Mouse (Mus musculus) liver, embryonic 11.5 days (tissue): ENCODE results near the gene Cotl1. TPM values are rescaled to one million over a fixed set of nuclear protein-coding genes. Genes with fewer than 3 reads are reported as not detected.
A peak's percentile ranks its signal among the peaks of the same experiment; 100 is the strongest.

Source experiments
- ATAC-seq: fragments of 200-750 bp; cut with Nextera tagmentation; replicated peaks from 2 replicates; pipeline ENCODE4 v1.8.0; 2017; ENCODE audit warnings: moderate number of reproducible peaks, mild to moderate bottlenecking, moderate TSS enrichment, moderate library complexity; ENCODE audit not compliant: low FRiP score
- DNase-seq: peaks from one replicate; pipeline ENCODE4 v3.0.0-alpha.2; 2017; ENCODE audit warnings: low spot score
- H3K27ac ChIP-seq: fragments of 300-500 bp; sonication (generic); 2 replicates; pipeline ENCODE4 v1.5.1; 2014; ENCODE audit warnings: mild to moderate bottlenecking, low read depth, low read length, control low read depth
- H3K27me3 ChIP-seq: fragments of 300-500 bp; sonication (generic); replicated peaks from 2 replicates; pipeline ENCODE4 v1.6.1; 2014; ENCODE audit warnings: low read length, mixed read lengths; ENCODE audit not compliant: control insufficient read depth, insufficient read depth
- H3K36me3 ChIP-seq: fragments of 300-500 bp; sonication (generic); 2 replicates; pipeline ENCODE4 v1.6.1; 2014; ENCODE audit warnings: mild to moderate bottlenecking, low read length, moderate library complexity, mixed read lengths; ENCODE audit not compliant: control insufficient read depth, insufficient read depth
- H3K4me1 ChIP-seq: fragments of 300-500 bp; sonication (generic); replicated peaks from 2 replicates; pipeline ENCODE4 v1.6.1; 2014; ENCODE audit warnings: low read length, mixed read lengths; ENCODE audit not compliant: control insufficient read depth, insufficient read depth
- H3K4me2 ChIP-seq: fragments of 300-500 bp; sonication (generic); 2 replicates; pipeline ENCODE4 v1.6.1; 2014; ENCODE audit warnings: mild to moderate bottlenecking, control low read depth, moderate library complexity
- H3K4me3 ChIP-seq: fragments of 300-500 bp; sonication (generic); 2 replicates; pipeline ENCODE4 v1.5.1; 2014; ENCODE audit warnings: low read depth, low read length, control low read depth
- H3K9ac ChIP-seq: fragments of 300-500 bp; sonication (generic); 2 replicates; pipeline ENCODE4 v1.6.1; 2014; ENCODE audit warnings: low read depth, low read length, control low read depth
- H3K9me3 ChIP-seq: fragments of 300-500 bp; sonication (generic); 2 replicates; pipeline ENCODE4 v1.6.1; 2016; ENCODE audit warnings: low read length, inconsistent platforms, mixed read lengths; ENCODE audit not compliant: control insufficient read depth
- WGBS: fragments of 180-500 bp; shearing (Covaris S2); extraction: QIAGEN DNeasy Blood & Tissue Kit; methylation state at CpG from one replicate; pipeline ENCODE4 v1.1.7; 2014; 5-methylcytosine and 5-hydroxymethylcytosine counted together
- polyA plus RNA-seq: library from polyadenylated mRNA; unstranded; fragments of >200 nt; fragmentation: Nextera tagmentation; extraction: Ambion mirVana; gene quantifications from 2 replicates; pipeline ENCODE4 v1.2.1, GENCODE M21; 2014

The Cotl1 gene
- polyA plus RNA-seq, 1 experiment from 2014 or later, result 132 TPM

DNA sequence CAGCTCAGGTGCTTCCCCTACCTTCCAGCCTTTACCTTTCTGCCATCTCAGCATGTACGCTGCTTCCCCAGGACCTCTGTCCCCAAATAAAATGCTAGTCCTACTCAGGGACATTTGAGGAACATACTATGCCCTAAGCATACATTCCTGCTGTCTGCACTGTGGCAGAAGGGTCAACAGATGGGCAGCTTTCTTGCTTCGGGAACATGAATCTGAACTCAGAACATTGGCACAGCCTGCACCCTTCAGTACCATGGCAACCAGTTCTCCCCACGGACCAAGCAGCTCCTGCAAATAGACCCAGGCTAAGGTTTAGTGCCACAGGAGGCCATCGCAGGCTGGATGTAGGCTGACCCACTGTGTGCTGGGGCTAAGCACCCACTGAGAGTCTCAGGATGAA, 3.5 kb downstream of the Cotl1 start:
- ATAC-seq (no peak), DNase-seq (no peak)
- Histone ChIP-seq H3K27me3 (no peaks in the 10 kb centered on the region; the same call in 1 of the 2 replicates), H3K4me3 (no peak overlapping the region), H3K4me2 (no peak overlapping the region), H3K4me1 (peaks cover 69% of the 10 kb centered on the region), H3K36me3 (peaks cover 3% of the 10 kb centered on the region), H3K9ac (no peak overlapping the region), H3K27ac (0 out of 2 replicates have a peak overlapping the region, but pooled peaks have one; percentile 34), H3K9me3 (no peaks in the 10 kb centered on the region)
- WGBS, result 84% methylated on average over 4 of the region's 4 CpGs

DNA sequence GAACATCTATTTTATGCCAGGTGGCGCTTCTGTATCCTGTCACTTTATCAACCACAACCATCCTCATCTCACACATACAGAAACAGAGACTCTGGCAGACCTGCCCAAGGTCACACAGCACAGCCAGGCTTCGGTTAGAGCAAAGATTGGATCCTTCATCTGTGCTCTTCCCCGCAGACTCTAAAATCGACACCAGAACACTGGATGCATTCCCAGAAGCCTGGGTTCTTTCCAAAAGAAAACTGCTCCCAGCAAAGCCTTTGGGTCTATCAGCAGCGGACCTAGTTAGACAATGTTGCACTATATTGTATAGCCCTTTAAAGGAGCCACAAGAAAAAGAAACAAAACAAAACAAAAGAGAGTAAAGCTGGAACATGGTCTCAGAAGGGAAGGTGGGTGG, 5.1 kb downstream of the Cotl1 start:
- Histone ChIP-seq H3K4me2 (no peak overlapping the region), H3K4me3 (no peak overlapping the region), H3K9ac (no peak overlapping the region), H3K27me3 (no peaks in the 10 kb centered on the region; the same call in 1 of the 2 replicates), H3K4me1 (peaks cover 76% of the 10 kb centered on the region), H3K9me3 (no peaks in the 10 kb centered on the region), H3K27ac (no peak overlapping the region), H3K36me3 (peaks cover 3% of the 10 kb centered on the region)
- ATAC-seq (no peak), DNase-seq (no peak)
- WGBS, result 80% methylated on average over 5 of the region's 5 CpGs

DNA sequence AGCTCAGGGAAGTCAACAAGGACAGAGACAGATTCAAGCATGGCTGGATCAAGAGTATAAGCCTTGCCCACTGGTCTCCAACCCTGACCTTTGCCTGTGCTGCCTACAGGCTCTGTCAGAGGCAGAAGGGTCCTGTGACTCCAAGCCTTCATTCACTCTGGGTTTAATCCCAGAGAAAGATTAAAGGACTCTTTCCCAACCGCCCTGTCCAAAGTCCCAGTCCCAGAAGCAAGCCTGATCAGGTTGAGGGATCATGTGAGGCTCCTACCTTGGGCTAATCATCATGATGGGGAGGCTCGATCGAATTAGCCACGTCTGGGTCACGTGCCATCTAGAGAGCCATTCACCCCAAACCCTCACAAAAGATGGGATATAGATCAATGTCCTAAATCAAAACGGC, 5.7 kb downstream of the Cotl1 start:
- Histone ChIP-seq H3K27ac (no peak overlapping the region; the same call in 1 of the 2 replicates), H3K27me3 (no peaks in the 10 kb centered on the region; the same call in 1 of the 2 replicates), H3K36me3 (peaks cover 3% of the 10 kb centered on the region), H3K9me3 (no peaks in the 10 kb centered on the region), H3K4me2 (no peak overlapping the region), H3K9ac (no peak overlapping the region), H3K4me3 (no peak overlapping the region), H3K4me1 (peaks cover 80% of the 10 kb centered on the region)
- 84% methylated on average over 6 of the region's 6 CpGs for WGBS
- ATAC-seq, result no peak
- DNase-seq, result no peak

DNA sequence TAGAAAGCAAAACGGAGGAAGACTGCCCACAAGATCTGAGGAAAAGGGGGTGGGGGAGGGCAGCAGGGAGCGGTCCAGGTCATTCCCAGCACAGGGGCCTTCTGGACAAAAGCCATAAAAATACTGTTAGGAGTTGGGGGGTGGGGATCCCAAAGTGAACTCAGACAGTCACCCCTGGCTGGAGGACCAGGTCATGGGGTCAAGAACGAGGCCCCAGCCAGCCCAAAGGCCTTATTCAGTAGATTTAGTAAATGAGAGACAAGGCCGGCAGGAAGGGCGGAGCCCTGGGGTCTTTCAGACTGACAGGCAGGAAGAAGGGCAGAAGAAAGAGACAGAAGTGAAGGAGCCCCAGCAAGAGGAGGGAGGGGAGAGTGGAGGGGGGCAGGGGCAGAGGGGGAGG, 7.4 kb downstream of the Cotl1 start:
- Histone ChIP-seq H3K4me2 (peak overlapping the region; percentile 42), H3K4me1 (peaks cover 81% of the 10 kb centered on the region), H3K4me3 (no peak overlapping the region), H3K36me3 (peaks cover 3% of the 10 kb centered on the region), H3K9me3 (no peaks in the 10 kb centered on the region), H3K27me3 (no peaks in the 10 kb centered on the region; the same call in 1 of the 2 replicates), H3K9ac (0 out of 2 replicates have a peak overlapping the region, but pooled peaks have one; percentile 28), H3K27ac (peak overlapping the region; percentile 49; the same call in 1 of the 2 replicates)
- WGBS, result 24% methylated on average over 5 of the region's 5 CpGs
- ATAC-seq (no peak), DNase-seq (no peak)

DNA sequence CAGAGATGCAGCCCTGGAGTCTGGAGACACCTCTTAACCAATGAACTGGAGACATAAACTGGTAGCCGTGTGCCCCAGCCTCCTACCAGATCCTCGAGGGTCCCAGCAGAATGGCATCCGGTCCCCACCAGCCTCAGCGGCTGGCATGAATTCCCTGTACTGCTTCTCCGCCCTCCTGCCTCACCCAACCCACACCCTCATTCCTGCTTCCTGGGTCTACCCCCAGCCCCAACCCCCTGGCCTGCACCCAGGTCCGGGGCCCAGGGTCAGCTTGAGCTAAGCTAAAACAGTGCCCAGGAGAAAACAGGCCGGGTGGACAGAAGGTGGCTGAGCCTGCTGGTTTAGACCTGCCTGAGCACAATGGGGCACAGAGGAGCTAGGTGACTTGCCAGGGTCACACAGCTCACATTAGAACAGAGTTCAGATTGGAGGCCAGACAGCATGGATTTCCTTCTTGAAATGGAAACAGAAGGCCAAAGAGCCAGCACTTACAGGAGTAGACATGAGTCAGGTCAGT, 8.2 kb downstream of the Cotl1 start:
- Histone ChIP-seq H3K4me1 (peaks cover 81% of the 10 kb centered on the region), H3K9ac (no peak overlapping the region), H3K4me2 (peak overlapping the region; percentile 42), H3K4me3 (no peak overlapping the region), H3K9me3 (no peaks in the 10 kb centered on the region), H3K27ac (peak overlapping the region; percentile 49), H3K36me3 (peaks cover 3% of the 10 kb centered on the region), H3K27me3 (no peaks in the 10 kb centered on the region; the same call in 1 of the 2 replicates)
- 67% methylated on average over 7 of the region's 7 CpGs for WGBS
- no peak for ATAC-seq
- no peak for DNase-seq

DNA sequence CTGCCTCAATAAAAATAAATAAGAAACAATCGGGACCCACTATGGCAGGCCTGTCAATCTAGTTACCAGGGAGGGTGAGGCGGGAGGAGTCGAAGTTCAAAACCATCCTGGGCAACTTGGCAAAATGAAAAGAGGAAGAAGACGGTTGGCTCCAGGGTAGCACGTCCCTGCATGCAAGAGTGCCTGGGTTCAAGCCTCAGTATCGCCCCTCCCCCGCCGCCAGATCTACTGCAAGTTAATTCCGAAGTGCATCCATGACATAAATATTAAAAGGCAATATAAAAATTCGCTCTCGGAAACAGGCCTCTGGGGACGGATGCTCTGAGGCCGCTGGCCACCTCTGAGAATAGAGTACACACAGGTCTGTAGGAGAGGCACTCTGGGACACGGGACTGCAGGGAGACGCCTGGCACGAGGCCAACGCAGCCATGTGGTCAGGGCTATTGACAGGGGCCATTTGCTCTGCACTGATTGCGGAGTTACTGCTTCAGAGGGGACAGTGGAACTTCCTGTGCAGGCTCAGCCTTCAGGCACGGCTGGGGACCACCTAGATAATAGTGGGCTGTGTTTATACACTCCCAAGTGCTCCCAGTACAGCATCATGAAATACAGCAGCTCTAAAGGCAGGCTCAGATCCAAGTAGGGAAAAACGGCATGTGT, 8.9 kb downstream of the Cotl1 start:
- Histone ChIP-seq H3K27ac (peak overlapping the region; percentile 49), H3K4me2 (peak overlapping the region; percentile 19), H3K9ac (no peak overlapping the region), H3K27me3 (no peaks in the 10 kb centered on the region), H3K9me3 (no peaks in the 10 kb centered on the region), H3K36me3 (peaks cover 3% of the 10 kb centered on the region), H3K4me3 (no peak overlapping the region), H3K4me1 (peaks cover 84% of the 10 kb centered on the region)
- 45% methylated on average over 20 of the region's 20 CpGs for WGBS
- ATAC-seq (peak; percentile 37), DNase-seq (peak; percentile 58)

DNA sequence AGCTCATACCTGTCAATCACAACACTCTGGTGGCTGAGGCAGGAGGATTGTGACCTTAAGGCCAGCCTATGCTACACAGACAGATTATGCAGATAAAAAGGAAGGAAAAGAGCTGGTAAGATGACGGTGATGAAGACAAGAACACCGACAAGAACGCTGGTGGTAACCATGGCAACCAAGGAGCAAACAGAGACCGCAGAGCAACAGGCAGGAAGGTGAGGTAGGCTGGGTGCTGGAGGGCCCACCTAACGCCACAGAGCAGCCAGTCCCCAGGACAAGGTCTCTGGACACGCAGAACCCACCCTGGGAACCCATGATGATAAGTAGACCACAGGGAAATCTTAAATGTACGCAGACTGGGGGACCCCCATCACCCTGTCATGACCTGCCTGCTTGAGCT, 9.8 kb downstream of the Cotl1 start:
- peaks cover 88% of the 10 kb centered on the region for H3K4me1 ChIP-seq
- no peak overlapping the region for H3K9ac ChIP-seq
- H3K9me3 ChIP-seq, result no peaks in the 10 kb centered on the region
- H3K4me3 ChIP-seq, result no peak overlapping the region
- no peak overlapping the region for H3K27ac ChIP-seq
- H3K4me2 ChIP-seq, result no peak overlapping the region
- DNase-seq (no peak), ATAC-seq (no peak)
- H3K27me3 ChIP-seq, result no peaks in the 10 kb centered on the region
- H3K36me3 ChIP-seq, result peaks cover 3% of the 10 kb centered on the region
- WGBS, result 50% methylated on average over 7 of the region's 7 CpGs

DNA sequence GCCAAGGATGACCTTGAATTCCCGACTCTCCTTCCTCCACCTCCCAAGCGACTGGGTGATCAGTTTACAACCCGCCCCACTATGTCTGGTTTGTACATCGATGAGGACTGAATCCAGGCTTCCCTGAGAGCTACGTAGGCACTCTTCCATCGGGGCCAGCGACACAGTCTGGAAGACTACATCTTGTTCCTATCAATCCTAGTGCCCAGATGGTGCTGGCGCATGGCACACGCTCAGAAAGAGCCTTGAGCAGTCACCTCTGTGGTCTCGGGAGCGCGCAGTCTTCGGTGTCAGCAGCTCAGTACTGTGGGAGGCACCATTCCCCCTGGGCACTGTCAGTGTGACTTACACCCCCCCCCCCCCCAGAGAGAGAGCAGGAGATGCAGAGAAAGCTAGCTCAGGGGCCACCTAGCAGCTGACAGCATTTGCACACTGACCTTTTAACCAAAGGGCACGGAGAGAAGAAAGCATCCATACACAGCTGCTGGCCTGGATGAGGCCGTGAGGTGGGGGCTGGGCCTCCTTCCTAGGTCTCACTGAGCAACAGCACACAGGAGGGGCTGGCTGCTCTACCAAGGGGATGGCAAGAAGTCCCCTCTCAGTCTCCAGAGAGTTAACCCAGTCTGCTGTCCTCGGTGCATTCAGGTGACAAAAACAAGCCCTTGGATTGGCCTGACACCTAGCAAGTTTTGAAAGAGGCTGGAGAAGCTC, 10.3 kb downstream of the Cotl1 start:
- Histone ChIP-seq H3K9ac (no peak overlapping the region), H3K27ac (no peak overlapping the region; the same call in 1 of the 2 replicates), H3K9me3 (no peaks in the 10 kb centered on the region), H3K4me1 (peaks cover 87% of the 10 kb centered on the region), H3K4me2 (no peak overlapping the region; the same call in 1 of the 2 replicates), H3K36me3 (peaks cover 2% of the 10 kb centered on the region; the same call in 1 of the 2 replicates), H3K27me3 (no peaks in the 10 kb centered on the region), H3K4me3 (no peak overlapping the region)
- DNase-seq (no peak), ATAC-seq (no peak)
- 70% methylated on average over 16 of the region's 16 CpGs for WGBS
